Mouse (Mus musculus) hematopoietic multipotent progenitor cell, adult 10-12 weeks (in vitro differentiated cells): ENCODE data around the gene Epn1. TPM values are rescaled to one million over a fixed set of nuclear protein-coding genes. Genes with fewer than 3 reads are reported as not detected.

Experiments used
- polyA plus RNA-seq: library from polyadenylated mRNA; stranded (reverse); fragments of >175 nt; gene quantifications from 2 replicates; pipeline ENCODE4 v1.2.3, GENCODE M21; 2012; ENCODE audit warnings: low replicate concordance

Gene Epn1
- polyA plus RNA-seq: 685 and 1,033 TPM in 2 replicates

GRCm38 (mm10) chr7:5080010-5080751 is at the start of gene Epn1:
Gene Epn1 (plus strand): TSS chr7:5080235.

DNA sequence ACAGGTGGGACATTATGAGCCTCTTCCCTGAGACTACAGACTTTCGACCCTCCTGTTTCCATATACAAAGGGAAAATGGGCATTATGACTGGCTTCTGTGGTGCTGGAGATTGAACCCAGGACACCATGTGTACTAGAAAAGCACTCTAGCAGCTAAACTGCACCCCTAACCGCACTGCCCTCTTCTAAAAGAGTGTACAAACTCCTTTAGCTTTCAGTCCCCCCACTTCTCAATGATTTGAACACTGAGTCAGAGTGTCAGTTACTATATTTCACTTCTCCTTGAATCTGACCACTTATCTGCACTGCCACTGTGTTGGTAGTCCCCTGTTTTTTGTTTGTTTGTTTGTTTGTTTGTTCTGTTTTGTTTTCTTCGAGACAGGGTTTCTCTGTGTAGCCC is 46.2 kb upstream of the Epn1 start, which contains the start of gene 4632433K11Rik:
TSS of gene 4632433K11Rik (plus strand) at position 301 of the 400 bp plus-strand sequence.

GRCm38 (mm10) chr7:5038109-5038732 is 41.8 kb upstream of the Epn1 start, which contains the start of gene Zfp784:
Gene Zfp784 (minus strand): TSS chr7:5038446.

GRCm38 (mm10) chr7:5051193-5052192 is 28.5 kb upstream of the Epn1 start, which contains the start of gene Zfp580:
Gene Zfp580 (plus strand): TSS chr7:5051538.

DNA sequence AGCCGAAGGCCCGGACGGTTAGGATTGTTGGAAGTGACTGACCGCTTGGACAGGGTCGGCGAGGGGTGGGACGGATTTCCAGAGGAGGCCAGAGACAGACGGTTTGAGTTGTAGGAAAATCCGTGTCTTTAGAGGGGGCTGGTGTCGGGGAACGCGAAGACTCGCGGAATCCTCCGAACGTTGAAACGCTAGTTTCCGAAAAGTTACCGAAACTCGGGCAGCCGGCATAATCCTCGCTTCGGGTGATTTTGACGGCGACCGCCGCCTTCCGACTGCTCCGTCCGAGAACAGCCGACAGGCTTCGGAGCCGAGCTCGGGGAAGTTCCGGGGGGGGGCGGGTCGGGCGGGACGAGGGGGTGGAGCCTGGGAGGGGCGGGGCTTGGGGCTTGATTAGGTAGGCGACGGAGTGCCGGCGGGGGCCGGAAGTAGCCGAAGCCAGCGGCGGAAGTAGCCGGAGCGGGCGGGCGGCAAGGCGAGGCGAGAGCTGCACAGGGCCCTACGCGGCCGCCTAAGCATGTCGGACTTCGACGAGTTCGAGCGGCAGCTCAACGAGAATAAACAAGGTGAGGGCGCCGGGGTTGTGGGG is 18.2 kb upstream of the Epn1 start, which contains the start of gene U2af2:
TSS of gene U2af2 (plus strand) at position 370 of the 586 bp plus-strand sequence.

GRCm38 (mm10) chr7:5116850-5117249 is 36.8 kb downstream of the Epn1 start, which contains the start of gene Rfpl4:
Gene Rfpl4 (minus strand): TSS chr7:5116950.

DNA sequence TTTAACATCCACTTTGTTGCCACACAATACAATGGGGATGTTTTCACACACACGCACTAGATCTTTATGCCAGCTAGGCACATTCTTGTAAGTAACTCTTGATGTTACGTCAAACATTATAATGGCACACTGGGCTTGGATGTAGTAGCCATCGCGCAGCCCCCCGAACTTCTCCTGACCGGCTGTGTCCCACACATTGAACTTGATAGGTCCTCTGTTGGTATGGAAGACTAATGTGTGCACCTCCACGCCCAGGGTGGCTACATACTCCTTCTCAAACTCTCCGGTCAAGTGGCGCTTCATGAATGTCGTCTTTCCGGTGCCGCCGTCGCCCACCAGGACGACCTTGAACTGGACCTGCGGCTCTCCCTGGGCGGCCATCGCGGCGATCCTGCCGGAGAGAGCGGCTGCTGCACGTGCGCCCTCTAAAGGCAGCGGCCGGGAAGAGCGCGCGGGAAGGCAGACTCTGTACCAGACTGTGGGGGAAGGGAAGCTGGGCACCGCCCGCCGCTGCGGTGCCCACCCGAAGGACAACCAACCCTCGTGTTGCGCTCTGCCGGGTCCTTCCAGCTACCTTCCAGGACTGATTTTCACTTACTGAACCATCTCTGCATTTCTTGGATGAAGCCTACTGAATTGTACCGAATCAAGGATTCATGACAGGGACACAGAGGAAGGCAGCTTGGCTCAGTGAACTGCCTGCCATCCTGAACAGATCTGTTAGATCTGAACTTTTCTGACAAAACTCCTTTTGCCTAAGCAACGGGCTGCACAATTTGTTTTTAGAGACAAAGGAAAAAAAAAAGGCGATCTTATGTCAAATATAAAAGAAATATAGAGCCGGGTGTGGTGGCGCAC is 45.7 kb downstream of the Epn1 start, which contains the start of gene Rasl2-9:
TSS of gene Rasl2-9 (minus strand) at position 402 of the 858 bp plus-strand sequence.

Other genes with a start within 250 kb of the Epn1 start
- 0.09 and 1.7 TPM in 2 replicates for gene Shisa7, start 235.5 kb upstream of the Epn1 start, polyA plus RNA-seq
- 1.5 and 1.6 TPM in 2 replicates for gene Isoc2b, start 210.0 kb upstream of the Epn1 start, polyA plus RNA-seq
- 3.7 and 21.0 TPM in 2 replicates for gene Isoc2a, start 203.1 kb upstream of the Epn1 start, polyA plus RNA-seq
- 0.17 TPM in 1 of 2 replicates, not detected in the other for gene Gm36210, start 173.7 kb upstream of the Epn1 start, polyA plus RNA-seq
- gene Zfp628, start 165.0 kb upstream of the Epn1 start, polyA plus RNA-seq: 49.2 and 81.2 TPM in 2 replicates
- gene Nat14, start 158.2 kb upstream of the Epn1 start, polyA plus RNA-seq: 1.9 and 3.5 TPM in 2 replicates
- gene Ssc5d, start 154.4 kb upstream of the Epn1 start, polyA plus RNA-seq: 0.11 and 0.21 TPM in 2 replicates
- gene Sbk2, start 115.8 kb upstream of the Epn1 start, polyA plus RNA-seq: 0.25 and 0.81 TPM in 2 replicates
- not detected in 2 replicates for gene Sbk3, start 109.1 kb upstream of the Epn1 start, polyA plus RNA-seq
- 57.7 and 140 TPM in 2 replicates for gene Zfp579, start 84.1 kb upstream of the Epn1 start, polyA plus RNA-seq
- 60.5 and 72.3 TPM in 2 replicates for gene Zfp524, start 65.8 kb upstream of the Epn1 start, polyA plus RNA-seq
- 31.6 and 47.8 TPM in 2 replicates for gene Fiz1, start 65.5 kb upstream of the Epn1 start, polyA plus RNA-seq
- gene Gm44973, start 64.7 kb upstream of the Epn1 start, polyA plus RNA-seq: 55.5 TPM in 1 of 2 replicates, not detected in the other
- gene Zfp865, start 59.9 kb upstream of the Epn1 start, polyA plus RNA-seq: 97.4 and 264 TPM in 2 replicates
- gene Ccdc106, start 59.7 kb upstream of the Epn1 start, polyA plus RNA-seq: 0.99 and 2.0 TPM in 2 replicates
- gene 4632433K11Rik, start 46.1 kb upstream of the Epn1 start, polyA plus RNA-seq: not detected in 2 replicates
- 4.2 and 6.3 TPM in 2 replicates for gene Zfp784, start 41.8 kb upstream of the Epn1 start, polyA plus RNA-seq
- 27.8 and 63.8 TPM in 2 replicates for gene Zfp580, start 28.7 kb upstream of the Epn1 start, polyA plus RNA-seq
- gene U2af2, start 18.1 kb upstream of the Epn1 start, polyA plus RNA-seq: 344 and 667 TPM in 2 replicates
- not detected in 2 replicates for gene Rfpl4, start 36.7 kb downstream of the Epn1 start, polyA plus RNA-seq
- 0.20 and 0.23 TPM in 2 replicates for gene Rasl2-9, start 45.7 kb downstream of the Epn1 start, polyA plus RNA-seq
- gene Vmn1r55, start 69.4 kb downstream of the Epn1 start, polyA plus RNA-seq: not detected in 2 replicates
- gene Vmn1r56, start 116.5 kb downstream of the Epn1 start, polyA plus RNA-seq: not detected in 2 replicates
- not detected in 2 replicates for gene Vmn1r57, start 138.3 kb downstream of the Epn1 start, polyA plus RNA-seq